Mouse (Mus musculus): ENCODE results near the gene Slc22a15.

DNA sequence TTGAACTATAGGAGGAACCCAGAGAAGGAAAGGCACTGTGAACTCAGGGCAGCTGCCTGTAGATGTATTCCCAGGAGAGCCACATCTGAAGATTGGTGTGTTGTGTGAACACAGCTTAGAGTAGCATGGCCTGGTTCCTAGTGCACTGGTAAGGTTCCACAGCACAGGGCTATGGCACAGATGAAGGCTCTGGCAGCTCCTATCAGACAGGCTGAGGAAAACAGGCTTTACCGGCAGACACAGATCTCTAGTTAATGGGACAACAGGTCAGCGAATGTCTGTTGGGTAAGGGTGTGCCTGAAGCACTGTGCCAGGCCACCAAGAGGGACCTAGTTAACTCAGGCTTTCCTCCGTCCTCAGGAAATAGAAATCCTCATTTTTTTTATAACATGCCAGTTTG, 87.3 kb downstream of the Slc22a15 start:
- TF ChIP-seq POLR2A (IDR thresholded peaks at IDR 0.05; ENCODE audit: control insufficient read depth, extremely low read depth, insufficient read depth, low read length, poor library complexity) (no peak), CTCF (IDR thresholded peaks at IDR 0.05; ENCODE audit: borderline replicate concordance, control insufficient read depth, extremely low read depth, insufficient read depth, low read length, poor library complexity) (no peak)
